Mouse (Mus musculus) spleen, postnatal 10 days (tissue): ENCODE results near the gene Man1a.

Experiments
- DNase-seq, 2 experiments: peaks; one replicate each; pipeline ENCODE4 v3.0.0; 2021 to 2022; ENCODE audit warnings: low spot score in 2 of 2

Gene Man1a

DNA sequence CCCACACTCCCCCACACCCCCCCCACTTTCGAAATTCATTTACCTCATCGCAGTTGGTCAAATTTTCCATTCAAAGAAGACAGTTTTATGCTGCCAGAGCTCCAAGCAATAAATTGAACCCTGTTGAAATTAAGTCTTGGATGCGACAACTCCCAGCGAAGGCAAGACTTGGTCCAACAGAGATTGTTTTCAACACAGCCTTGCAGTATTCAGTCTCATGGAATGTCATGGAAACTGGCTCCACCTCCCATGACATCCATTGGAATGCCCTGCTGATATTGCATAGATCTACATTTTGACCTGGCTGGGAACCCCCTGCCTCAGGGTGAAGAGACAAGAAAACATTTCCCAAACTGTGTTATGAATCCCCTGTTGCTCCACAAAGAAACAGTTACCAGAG is at the start of gene Man1a:
Gene Man1a, minus strand, starts transcription at position 190 of the 400 bp plus-strand sequence.
- DNase-seq: no peak

DNA sequence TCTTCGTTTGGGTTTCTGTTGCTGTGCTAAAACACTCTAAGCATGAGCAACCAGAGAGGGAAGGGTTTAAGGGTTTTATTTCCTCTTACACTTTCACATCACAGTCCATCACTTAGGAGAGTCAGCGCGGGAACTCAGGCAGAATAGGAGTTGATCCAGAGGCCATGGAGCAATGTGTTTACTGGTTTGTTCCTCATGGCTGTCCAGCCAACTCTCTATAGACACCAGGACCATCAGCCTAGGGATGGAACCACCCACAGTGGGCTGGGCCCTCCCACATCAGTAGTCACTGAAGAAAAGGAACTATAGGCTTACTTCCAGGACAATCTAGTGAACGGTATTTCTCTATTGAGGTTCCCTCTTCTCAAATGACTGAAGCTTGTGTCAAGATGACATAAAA is 45.4 kb upstream of the Man1a start:
- DNase-seq: peak in 1 of 2 experiments; percentile 13

DNA sequence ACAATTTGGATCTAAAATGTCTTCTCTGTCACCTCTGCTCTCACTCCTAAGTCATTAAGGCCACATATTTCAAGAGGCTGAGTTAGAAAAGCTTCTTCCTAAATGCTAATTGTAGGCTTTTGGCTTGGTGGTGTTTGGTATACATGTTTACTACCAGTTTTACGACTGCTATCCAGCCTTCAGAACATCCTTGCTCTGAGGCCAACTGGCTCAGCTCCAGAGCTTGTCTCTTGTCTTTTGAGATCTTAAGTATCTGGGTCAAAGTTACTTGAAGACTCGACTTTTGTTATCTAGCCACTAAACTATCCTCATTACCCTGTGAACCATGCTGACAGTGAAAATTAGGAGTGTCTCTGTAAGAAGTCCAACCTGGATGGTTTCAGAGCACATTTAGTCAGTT is 44.0 kb upstream of the Man1a start:
- DNase-seq: no peak

DNA sequence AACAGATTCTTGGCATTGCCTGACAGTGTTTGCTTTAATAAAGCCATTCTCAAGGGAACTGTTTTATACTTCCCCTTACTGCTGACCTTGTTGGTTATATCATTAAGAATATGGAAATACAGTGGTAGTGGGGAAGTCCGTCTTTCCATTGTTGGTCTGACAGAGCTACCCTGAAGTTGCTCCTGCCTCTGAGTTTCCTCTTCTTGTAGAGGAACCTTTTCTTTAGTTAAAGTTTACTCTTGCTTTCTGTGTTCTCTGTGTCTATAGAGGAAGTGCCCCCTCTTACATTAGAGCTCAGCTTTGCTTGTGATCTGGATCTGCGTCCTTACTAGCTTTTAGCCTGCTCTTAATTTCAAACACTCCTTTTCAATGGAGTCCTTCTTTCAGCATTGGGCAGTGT is 42.9 kb upstream of the Man1a start:
- no peak for DNase-seq

DNA sequence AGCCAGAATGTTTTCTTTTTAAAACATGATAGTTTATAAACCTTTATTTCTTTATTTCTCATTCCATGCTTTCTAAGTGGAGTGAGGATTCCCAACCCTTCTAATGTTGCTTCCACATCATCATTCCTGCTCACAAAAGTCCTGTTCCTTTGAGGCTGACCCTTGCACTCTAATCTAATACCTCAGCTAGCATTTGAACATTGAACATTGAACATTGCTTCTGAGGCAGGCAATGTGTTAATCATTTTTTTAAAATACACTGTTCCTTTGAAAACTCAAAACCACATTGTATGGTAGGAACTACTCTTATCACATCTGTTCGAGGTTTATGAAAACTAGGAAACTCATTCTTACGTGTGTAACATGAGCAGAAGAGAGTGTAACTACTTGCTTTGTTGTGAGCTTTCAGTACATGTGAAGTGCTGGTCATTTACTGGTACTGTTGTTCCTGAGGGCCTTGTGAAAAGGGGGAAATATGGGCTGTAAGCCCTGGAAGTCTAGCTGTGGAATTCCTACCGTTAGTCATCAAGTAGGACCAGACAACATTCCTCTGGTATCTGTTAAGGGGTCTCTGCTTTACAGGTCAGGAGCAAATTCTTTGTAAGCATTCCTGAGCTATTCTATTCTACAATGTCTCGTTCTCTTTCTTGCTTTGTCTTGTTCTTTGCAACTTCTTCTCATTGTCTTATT is 42.0 kb upstream of the Man1a start:
- DNase-seq: no peak

DNA sequence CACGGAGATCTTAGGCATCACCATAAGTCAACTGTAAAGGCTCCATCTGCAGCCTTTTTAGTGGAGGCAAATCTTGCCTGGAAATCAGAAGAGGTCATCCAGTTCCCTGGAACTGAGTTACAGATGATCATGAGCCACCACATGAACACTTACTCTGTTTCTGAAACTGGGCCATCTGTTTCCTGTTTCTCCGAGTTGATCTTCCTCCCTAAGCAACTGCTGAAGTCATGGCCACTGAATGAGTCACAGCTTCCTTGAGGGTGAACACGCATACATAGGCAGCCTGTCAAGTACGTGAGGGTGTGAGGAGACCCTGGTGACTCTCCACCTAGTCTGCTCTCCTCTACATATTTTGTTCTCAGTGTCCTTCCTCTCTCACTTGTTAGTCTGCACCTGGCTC is 41.4 kb upstream of the Man1a start:
- DNase-seq: peak in 1 of 2 experiments; percentile 39

DNA sequence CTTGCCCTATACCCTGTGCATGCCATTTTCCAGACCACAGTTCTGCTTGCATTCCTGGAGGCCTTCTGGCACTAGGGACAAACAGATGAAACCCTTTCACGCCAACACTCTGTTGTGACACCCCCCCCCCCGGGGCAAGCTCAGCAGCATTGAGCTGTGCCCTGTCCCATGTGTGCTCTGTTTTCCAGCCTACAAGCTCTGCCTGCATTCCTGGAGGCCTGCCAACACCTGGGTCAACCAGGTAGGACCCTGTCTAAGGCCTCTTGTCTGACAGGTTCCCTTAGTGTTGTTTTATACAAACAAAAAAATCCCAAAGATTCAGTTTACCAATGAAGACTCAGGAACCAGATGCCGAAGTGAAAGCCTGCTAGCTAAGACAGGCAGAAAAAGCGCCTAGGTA is 27.3 kb upstream of the Man1a start:
- no peak for DNase-seq

DNA sequence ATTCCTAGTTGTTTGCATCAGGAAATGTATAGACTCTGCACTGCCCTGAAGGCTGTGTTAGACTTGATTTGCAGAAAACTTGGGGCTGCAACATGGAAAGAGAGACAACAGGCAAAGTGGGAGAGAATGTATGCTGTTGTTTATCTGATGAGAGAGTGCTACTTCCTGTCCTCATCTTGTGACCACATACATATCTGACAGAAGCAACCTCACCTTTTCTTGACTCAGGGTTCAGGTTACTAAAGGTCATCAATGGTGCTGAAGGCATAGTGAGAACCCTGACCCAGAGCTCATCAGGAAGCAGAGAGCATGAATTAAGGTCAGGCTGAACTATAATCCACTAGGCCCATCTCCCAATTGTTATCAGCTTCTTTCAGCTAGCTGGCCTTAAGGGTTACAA is 15.7 kb upstream of the Man1a start:
- no peak for DNase-seq

DNA sequence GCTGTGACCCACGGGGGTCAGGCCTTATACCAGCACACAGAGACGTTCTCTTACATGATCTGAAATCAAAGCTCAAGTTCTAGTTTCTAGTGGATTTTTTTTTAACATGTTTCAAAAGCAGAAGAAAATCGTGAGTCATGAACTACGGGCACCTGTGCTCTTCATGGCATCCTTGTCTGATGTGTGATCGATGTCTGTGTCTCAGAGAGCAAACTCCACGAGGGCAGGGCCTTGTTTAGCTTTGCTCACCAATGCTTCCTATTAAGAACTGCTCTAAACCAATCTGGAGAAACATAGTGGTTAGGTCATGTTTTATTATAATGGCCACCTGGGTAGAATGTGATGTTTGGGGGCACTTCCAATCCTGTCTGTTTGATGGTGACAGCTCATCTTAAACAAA is 13.5 kb upstream of the Man1a start:
- no peak for DNase-seq

DNA sequence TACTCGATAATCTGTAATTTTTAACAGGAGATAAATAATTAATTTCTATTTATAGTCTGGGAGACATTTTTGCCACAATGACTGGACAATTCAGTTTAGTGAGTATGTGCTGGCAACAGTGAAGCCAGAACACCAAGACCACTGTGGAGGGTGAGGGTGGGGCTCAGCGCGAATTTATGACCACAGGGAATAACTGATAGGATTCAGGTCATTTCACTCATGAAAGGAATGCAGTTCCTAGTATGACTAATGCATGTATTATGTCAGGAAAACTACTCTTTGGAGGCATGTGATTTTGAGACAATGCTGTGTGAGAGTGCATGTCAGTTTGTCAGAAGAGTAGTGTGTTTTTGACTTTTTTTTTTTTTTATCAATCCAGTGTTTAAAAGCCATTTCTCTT is 10.9 kb upstream of the Man1a start:
- no peak for DNase-seq

DNA sequence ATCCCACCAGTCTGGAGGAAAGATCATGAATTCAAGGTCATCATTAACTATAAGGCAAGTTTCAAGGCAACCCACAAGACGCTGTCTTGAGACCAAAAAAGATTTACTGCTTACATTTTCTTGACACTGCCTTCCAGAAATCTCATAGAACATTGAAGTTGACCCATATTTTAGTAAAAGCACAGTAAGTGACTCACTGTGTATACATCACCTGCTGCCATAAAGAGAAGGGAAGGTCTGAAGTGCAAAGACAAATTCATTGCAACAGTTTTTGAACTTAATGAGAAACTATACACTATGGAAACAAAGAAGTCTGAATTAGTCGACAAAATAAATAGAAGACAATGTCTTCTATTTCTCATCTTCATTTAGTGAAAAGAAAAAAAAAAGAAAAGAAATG is 8.7 kb upstream of the Man1a start:
- DNase-seq: no peak

DNA sequence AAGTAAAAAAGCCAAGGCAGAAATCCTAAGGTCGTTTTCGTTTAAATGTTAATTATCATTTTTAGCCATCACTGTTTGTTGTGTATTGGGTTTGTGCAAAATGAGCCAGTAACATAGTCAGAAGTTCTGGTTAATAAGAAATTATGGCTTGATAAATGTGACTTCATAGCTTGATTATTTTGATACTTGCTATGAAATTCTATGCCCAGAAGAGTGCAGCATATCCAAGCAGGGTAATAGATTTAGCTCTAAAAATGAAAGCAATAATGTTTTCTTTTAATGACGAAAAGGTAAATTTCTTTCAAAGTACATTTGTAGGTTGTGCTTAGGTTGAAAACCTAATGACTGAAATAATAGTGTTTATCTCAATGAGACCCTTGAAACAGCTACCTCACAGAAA is 596 bp upstream of the Man1a start:
- no peak for DNase-seq

DNA sequence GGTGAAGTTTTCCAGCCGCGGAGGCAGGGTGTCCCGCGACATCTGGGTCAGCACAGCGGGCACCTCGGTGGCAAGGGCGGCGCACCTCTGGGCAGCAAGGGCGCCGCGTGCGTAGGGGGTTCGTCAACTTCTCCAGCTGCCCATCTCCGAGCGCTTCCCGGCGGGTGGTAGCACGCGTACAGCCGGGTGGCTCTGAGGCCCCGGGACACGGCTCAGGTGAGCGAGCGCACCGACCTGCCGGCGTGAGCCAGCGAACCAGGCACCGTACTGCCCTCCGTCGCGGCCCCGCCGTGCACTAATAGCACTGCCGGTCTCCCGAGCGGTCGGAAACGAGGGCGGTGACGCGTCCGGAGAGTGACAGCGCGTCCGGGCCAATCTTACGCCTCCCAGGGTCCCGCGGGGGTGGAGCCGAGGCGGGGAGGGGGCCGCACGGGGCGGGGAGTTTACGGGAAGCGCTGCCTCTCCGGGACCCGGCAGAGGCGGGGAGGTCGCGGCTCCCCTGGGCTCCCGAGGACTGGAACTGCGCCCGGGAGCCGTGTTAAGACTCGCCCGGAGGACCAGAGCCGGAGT is 883 bp downstream of the Man1a start:
- peak; percentile 93 to 95 for DNase-seq

DNA sequence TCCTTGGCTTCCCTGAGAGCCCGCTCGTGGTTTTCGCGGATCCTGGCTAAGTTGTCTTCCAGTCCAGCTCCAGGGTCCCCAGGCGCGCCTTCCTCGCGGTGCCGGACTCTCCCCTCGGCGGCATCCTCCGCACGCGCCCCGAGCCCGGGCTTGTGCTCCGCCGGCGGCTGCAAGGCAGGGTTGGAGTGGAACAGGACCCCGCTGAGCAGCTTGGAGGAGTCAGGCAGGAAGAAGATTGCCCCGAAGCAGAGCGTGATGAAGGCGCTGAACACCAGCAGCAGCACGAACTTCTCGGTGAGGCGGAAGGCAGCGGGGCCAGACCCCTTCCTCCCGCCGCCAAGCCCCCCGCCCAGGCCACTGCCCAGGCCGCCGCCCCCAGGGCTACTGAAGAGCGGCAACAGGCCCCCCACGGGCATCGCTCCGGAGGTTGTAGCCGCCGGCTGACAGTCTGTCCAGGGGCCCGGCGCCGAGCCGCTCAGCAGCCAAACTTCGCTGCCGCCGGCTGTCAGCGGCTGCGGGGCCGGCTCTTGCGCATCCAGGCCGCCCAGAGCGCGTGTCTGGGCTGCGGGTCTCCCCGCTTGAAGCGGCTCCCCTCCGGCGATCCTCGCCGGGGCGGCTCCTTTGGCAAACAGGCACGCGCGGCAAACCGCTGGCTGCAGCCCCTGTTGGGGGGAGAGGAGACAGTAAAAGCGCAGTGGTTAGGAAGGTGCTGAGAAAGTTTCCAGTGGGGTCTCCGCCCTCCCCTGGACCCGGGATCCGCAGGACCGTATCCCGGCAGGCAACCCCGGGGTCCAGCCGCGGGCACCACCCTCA is 1.6 kb downstream of the Man1a start:
- peak; percentile 64 to 71 for DNase-seq

DNA sequence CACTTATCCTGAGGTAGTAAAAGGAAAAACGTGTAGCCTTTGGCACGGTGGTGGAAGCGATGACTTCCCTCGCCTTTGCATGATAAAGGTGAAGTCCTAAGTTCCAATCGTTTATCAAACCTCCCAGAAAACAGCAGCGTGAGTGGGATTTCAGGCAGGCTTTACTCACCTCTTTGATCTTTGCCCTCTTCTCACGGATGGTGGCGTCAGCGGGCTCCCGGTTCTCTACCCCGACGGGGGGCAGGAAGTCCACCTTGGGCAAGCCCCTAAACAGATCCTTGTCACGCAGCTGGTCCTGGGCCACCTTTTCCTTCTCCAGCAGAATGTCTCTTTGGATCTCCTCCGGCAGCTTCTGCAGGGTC is 2.2 kb downstream of the Man1a start:
- DNase-seq: peak in 1 of 2 experiments; percentile 55

DNA sequence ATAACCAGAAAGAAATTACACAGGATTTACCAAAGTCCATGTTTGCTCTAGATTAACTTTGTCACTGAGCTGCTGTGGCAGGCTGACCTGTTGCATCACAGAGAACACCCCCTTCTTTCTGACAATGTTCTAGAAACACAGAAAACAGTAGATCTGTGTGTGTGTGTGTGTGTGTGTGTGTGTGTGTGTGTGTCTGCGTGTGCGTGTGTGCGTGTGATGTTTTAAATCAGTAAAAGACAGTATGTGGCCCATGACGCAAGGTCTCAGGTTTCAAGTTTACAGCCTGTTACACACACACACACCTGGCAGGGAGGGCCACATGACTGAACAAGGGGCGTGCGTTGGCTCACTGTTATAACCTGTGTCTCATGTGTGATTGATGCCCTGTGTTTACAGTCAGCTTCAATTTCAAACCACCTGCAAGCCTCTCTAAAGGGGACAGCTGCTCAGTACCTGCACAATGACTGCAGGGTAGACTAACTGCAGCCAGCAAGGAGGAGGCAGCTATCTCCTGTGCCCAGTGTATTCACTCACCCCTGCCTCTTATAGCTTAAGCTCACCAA is 2.7 kb downstream of the Man1a start:
- DNase-seq: peak in 1 of 2 experiments; percentile 45

DNA sequence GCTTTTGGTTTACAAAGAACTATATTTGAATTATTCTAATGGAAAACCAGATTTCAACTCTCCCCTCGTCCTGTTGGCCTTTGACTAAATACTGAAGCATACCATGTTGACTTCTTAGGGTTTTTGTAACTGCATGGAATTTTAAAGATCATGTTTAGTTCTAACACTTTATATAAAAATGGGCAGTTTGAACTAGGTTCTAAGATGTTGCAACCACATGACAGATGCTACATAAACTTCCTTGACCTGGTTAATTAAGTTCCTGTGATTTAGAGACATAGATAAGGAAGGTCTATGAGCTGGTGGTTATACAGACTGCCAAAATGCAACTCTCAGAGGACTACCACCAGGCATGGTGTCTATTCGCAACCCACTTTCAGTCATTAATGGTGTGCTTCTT is 4.1 kb downstream of the Man1a start:
- no peak for DNase-seq

DNA sequence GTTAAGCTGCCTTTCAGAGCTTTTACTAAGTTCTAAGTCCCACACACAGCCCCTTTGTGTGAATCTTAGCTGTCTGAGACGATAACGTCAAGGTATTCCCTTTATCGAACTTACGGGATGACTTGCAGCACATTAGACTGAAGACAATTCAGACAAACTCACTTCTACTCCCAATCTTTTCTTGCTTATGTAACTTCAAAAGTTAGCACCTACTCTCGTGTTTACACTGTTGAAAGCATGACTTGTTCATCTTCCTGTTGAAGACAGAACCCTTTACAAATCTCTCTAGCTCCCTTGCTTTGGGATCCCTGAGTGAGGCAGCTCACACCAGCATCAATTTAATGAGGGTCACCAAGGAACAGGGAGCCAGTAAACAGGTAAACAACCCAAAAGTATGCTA is 5.9 kb downstream of the Man1a start:
- no peak for DNase-seq

DNA sequence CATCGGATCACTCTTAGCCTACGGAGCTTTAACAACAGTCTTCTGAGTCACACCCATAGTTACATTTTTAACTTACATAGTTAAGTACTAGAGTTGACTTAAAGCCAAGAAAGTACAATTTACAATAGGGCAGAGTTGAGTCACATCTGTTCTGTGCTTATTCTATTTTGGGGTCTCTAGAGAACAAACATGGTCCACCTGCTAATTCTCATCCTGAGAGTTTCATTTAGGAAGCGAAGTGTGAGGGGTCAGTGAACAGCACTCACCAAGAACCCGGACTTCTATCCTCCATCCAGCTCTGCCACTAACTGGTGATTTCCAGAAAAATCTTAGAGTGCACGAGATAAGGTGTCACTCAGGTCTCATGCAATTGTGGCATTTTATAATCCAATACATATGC is 7.0 kb downstream of the Man1a start:
- no peak for DNase-seq

DNA sequence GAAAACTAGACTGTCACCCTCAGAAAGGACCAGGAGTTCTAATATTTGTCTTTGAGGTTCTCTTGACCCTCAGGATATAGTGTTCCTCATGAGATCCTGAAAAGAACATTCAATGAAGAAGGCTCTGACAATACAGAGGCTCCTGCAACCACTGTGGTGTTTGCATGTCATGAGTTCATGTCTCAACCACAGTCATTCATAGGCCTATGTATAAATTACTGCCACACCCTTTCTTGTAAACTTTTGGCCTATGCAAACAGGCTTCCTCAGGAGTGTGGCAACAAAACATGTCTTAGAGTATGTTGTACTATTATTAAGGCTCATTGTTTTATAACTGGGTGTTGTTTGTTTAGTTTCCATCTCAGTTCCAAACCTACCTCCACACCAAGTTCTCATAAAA is 9.7 kb downstream of the Man1a start:
- no peak for DNase-seq

DNA sequence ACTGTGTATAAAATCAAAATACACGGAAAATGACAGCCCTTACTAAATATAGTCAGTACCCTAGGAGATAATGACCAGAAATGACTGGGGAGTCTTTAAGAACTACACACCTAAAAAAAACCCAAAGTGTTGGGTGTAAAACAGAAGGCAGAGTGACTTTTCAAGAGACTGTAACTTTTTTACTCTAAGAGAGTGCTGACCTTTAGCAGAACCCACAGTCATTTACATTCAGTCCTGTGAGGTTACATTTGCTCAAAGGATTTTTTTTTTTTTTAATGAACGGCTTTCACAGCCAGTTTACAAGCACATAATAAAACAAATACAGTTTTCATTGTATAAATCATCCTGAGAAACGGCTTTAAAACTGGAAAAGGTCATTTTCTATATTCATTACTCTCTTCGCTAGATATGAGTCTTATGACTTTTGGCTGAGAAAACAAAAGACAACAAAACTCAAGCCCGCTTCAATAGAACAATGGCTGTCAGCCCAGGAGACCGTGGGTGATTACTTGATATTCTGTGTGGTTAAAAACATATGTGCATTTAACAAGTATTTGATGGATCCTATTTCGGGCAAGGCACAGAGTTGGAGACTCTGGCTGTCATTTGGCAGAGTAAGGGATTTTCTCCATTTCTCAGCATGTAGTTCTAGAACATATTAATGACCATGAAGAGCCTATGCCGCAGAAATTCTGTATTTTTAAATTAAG is 12.7 kb downstream of the Man1a start:
- DNase-seq: no peak

DNA sequence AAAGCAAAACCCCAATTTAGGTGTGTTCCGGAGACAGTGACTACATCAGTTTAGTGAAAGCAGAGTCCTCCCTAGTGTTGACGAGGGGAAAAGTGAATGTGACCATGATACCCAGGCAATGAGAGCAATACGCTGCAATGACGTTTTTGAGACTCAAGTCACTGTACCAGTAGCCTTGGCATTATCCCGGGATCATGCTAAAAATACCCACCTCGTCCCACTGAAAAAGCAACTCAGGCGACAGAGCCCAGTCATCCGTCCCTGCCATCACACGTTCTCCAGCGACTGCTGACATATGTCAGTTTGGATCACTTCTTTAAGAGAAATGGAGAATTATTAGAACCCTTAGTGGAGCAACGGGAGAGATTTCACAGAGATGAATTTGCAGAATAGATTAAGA is 13.6 kb downstream of the Man1a start:
- DNase-seq: no peak
